Mouse (Mus musculus): ENCODE results near the gene Tmed9. TPM values are rescaled to one million over a fixed set of nuclear protein-coding genes. Genes with fewer than 3 reads are reported as not detected.
"Not testable (repeated sequence)": the region's sequence is repeated elsewhere in the genome, so short reads cannot be mapped to it uniquely, and the experiment has no call there.

Gene Tmed9
- total and polyA plus RNA-seq, 3 experiments = 64.5 to 95.7 (median 85.5) TPM

GRCm38 (mm10) chr13:55555921-55556320 is 17.6 kb upstream of the Tmed9 start:
- no peaks in the 10 kb centered on the region for H3K4me1 ChIP-seq (ENCODE audit: control insufficient read depth, insufficient read depth, low read length)
- H3K79me2 ChIP-seq (replicated peaks; ENCODE audit: control insufficient read depth, insufficient read depth, low read length) = peaks cover 3% of the 10 kb centered on the region; the same call in 1 of the 2 replicates
- no peak overlapping the region for H3K27ac ChIP-seq
- no peaks in the 10 kb centered on the region for H3K27me3 ChIP-seq (ENCODE audit: control insufficient read depth, insufficient read depth, low read length)
- no peak for TF ChIP-seq CTCF (IDR thresholded peaks at IDR 0.05)
- no peak for TF ChIP-seq POLR2A (IDR thresholded peaks at IDR 0.05; ENCODE audit: insufficient read depth, low read depth, low read length)
- no peak for TF ChIP-seq EP300 (IDR thresholded peaks at IDR 0.05; ENCODE audit: insufficient read depth, low read depth, low read length)
- DNase-seq = no peak
- H3K9ac ChIP-seq (ENCODE audit: low read depth, low read length) = no peak overlapping the region
- intact Hi-C loops (cut with DNase I) = no loop called here
- H3K4me3 ChIP-seq = no peak overlapping the region
- WGBS = 79% methylated on average over 9 of the region's 9 CpGs
- no peaks in the 10 kb centered on the region for H3K36me3 ChIP-seq (ENCODE audit: control insufficient read depth, insufficient read depth, low read length)

- intact Hi-C loops (cut with DNase I) = no loop called here
- no peaks in the 10 kb centered on the region; the same call in 1 of the 2 replicates for H3K36me3 ChIP-seq (ENCODE audit: control insufficient read depth, insufficient read depth, low read length)
- no peaks in the 10 kb centered on the region for H3K4me1 ChIP-seq (ENCODE audit: control insufficient read depth, insufficient read depth, low read length)
- H3K27me3 ChIP-seq (ENCODE audit: control insufficient read depth, insufficient read depth, low read length) = no peaks in the 10 kb centered on the region
- H3K27ac ChIP-seq = no peak overlapping the region
- WGBS = 73% methylated on average over 6 of the region's 6 CpGs
- H3K4me3 ChIP-seq = no peak overlapping the region
- DNase-seq = no peak
- TF ChIP-seq POLR2A (IDR thresholded peaks at IDR 0.05; ENCODE audit: insufficient read depth, low read depth, low read length) = no peak
- TF ChIP-seq CTCF (IDR thresholded peaks at IDR 0.05) = no peak
- TF ChIP-seq EP300 (IDR thresholded peaks at IDR 0.05; ENCODE audit: insufficient read depth, low read depth, low read length) = no peak
- no peak overlapping the region for H3K9ac ChIP-seq (ENCODE audit: low read depth, low read length)
- peaks cover 4% of the 10 kb centered on the region; the same call in 1 of the 2 replicates for H3K79me2 ChIP-seq (replicated peaks; ENCODE audit: control insufficient read depth, insufficient read depth, low read length)
These were observed 16.0 kb upstream of the Tmed9 start for GRCm38 (mm10) chr13:55557499-55557898.

GRCm38 (mm10) chr13:55563266-55563879 is 10.2 kb upstream of the Tmed9 start:
- intact Hi-C loops (cut with DNase I) = no loop called here
- no peak overlapping the region for H3K9ac ChIP-seq (ENCODE audit: low read depth, low read length)
- peaks cover 4% of the 10 kb centered on the region for H3K36me3 ChIP-seq (ENCODE audit: control insufficient read depth, insufficient read depth, low read length)
- WGBS = 64% methylated on average over 7 of the region's 7 CpGs
- H3K4me3 ChIP-seq = no peak overlapping the region
- H3K27ac ChIP-seq = no peak overlapping the region
- no peaks in the 10 kb centered on the region for H3K27me3 ChIP-seq (ENCODE audit: control insufficient read depth, insufficient read depth, low read length)
- no peak for DNase-seq
- peaks cover 3% of the 10 kb centered on the region; the same call in 1 of the 2 replicates for H3K4me1 ChIP-seq (ENCODE audit: control insufficient read depth, insufficient read depth, low read length)
- peaks cover 10% of the 10 kb centered on the region for H3K79me2 ChIP-seq (replicated peaks; ENCODE audit: control insufficient read depth, insufficient read depth, low read length)
- TF ChIP-seq EP300 (IDR thresholded peaks at IDR 0.05; ENCODE audit: insufficient read depth, low read depth, low read length) = no peak
- no peak for TF ChIP-seq CTCF (IDR thresholded peaks at IDR 0.05)
- TF ChIP-seq POLR2A (IDR thresholded peaks at IDR 0.05; ENCODE audit: insufficient read depth, low read depth, low read length) = no peak

GRCm38 (mm10) chr13:55567001-55567400 is 6.5 kb upstream of the Tmed9 start:
- no peaks in the 10 kb centered on the region for H3K27me3 ChIP-seq (ENCODE audit: control insufficient read depth, insufficient read depth, low read length)
- H3K79me2 ChIP-seq (replicated peaks; ENCODE audit: control insufficient read depth, insufficient read depth, low read length) = peaks cover 9% of the 10 kb centered on the region
- TF ChIP-seq CTCF (IDR thresholded peaks at IDR 0.05) (no peak), EP300 (IDR thresholded peaks at IDR 0.05; ENCODE audit: insufficient read depth, low read depth, low read length) (no peak), POLR2A (IDR thresholded peaks at IDR 0.05; ENCODE audit: insufficient read depth, low read depth, low read length) (no peak)
- peaks cover 6% of the 10 kb centered on the region for H3K4me1 ChIP-seq (ENCODE audit: control insufficient read depth, insufficient read depth, low read length)
- no peak overlapping the region for H3K4me3 ChIP-seq
- no peak overlapping the region for H3K27ac ChIP-seq
- H3K9ac ChIP-seq (ENCODE audit: low read depth, low read length) = no peak overlapping the region
- WGBS = 57% methylated on average over 6 of the region's 6 CpGs
- peaks cover 4% of the 10 kb centered on the region for H3K36me3 ChIP-seq (ENCODE audit: control insufficient read depth, insufficient read depth, low read length)
- intact Hi-C loops (cut with DNase I) = no loop called here
- no peak for DNase-seq

GRCm38 (mm10) chr13:55567949-55568348 is 5.6 kb upstream of the Tmed9 start:
- Histone ChIP-seq H3K4me1 (ENCODE audit: control insufficient read depth, insufficient read depth, low read length) (peaks cover 6% of the 10 kb centered on the region), H3K9ac (ENCODE audit: low read depth, low read length) (no peak overlapping the region), H3K27ac (no peak overlapping the region), H3K79me2 (replicated peaks; ENCODE audit: control insufficient read depth, insufficient read depth, low read length) (peaks cover 8% of the 10 kb centered on the region), H3K4me3 (no peak overlapping the region), H3K27me3 (ENCODE audit: control insufficient read depth, insufficient read depth, low read length) (no peaks in the 10 kb centered on the region), H3K36me3 (ENCODE audit: control insufficient read depth, insufficient read depth, low read length) (peaks cover 4% of the 10 kb centered on the region; the same call in 1 of the 2 replicates)
- TF ChIP-seq POLR2A (IDR thresholded peaks at IDR 0.05; ENCODE audit: insufficient read depth, low read depth, low read length) (no peak), CTCF (IDR thresholded peaks at IDR 0.05) (no peak), EP300 (IDR thresholded peaks at IDR 0.05; ENCODE audit: insufficient read depth, low read depth, low read length) (no peak)
- 91% methylated on average over 2 of the region's 2 CpGs for WGBS
- DNase-seq = no peak
- intact Hi-C loops (cut with DNase I) = no loop called here

- WGBS = 90% methylated on average over 4 of the region's 4 CpGs
- H3K4me1 ChIP-seq (ENCODE audit: control insufficient read depth, insufficient read depth, low read length); H3K27ac ChIP-seq; H3K9ac ChIP-seq (ENCODE audit: low read depth, low read length); H3K4me3 ChIP-seq; DNase-seq; intact Hi-C loops (cut with DNase I); H3K27me3 ChIP-seq (ENCODE audit: control insufficient read depth, insufficient read depth, low read length); H3K36me3 ChIP-seq (ENCODE audit: control insufficient read depth, insufficient read depth, low read length); H3K79me2 ChIP-seq (replicated peaks; ENCODE audit: control insufficient read depth, insufficient read depth, low read length): not testable (repeated sequence)
These were observed 5.0 kb upstream of the Tmed9 start for GRCm38 (mm10) chr13:55568524-55568923.
